ENCODE assay signal across 19 mouse cellular contexts in genomic region chr10:15553407-15554064, GRCm38 (mm10).
A peak's percentile ranks its signal among the peaks of the same experiment; 100 is the strongest.
DNase-seq lines count a peak whose midpoint lies in the region; ATAC-seq lines count a peak whose summit lies in the region.
"Had no signal": no experiment of that assay in that cellular context is flagged by ENCODE, and none has a peak within 500 bp of the region (broad histone marks: within the 10 kb centered on the region; RNA-seq: fewer than 3 reads in every experiment).

No protein-coding gene starts in this region.

- no peaks in the 10 kb centered on the region for H3K36me3 ChIP-seq in forebrain, embryonic 11.5 days (ENCODE audit: control insufficient read depth, insufficient read depth, low read length)
- H3K36me3 ChIP-seq in forebrain, embryonic 13.5 days (ENCODE audit: poor library complexity, severe bottlenecking), result no peaks in the 10 kb centered on the region
- H3K36me3 ChIP-seq: limb, embryonic 12.5 days; liver, embryonic 13.5 days had no signal

- no peak overlapping the region for H3K27ac ChIP-seq in forebrain, embryonic 11.5 days (ENCODE audit: low read depth, low read length)
- H3K27ac ChIP-seq in forebrain, embryonic 13.5 days, result no peak overlapping the region
- H3K27ac ChIP-seq: limb, embryonic 12.5 days; liver, embryonic 13.5 days had no signal

- H3K9me3 ChIP-seq in forebrain, embryonic 11.5 days (ENCODE audit: control insufficient read depth, low read length), result no peaks in the 10 kb centered on the region
- H3K9me3 ChIP-seq in forebrain, embryonic 13.5 days (replicated peaks), result no peaks in the 10 kb centered on the region
- H3K9me3 ChIP-seq: limb, embryonic 12.5 days; liver, embryonic 13.5 days; megakaryocyte, embryonic 14.5 days had no signal

- DNase-seq in forebrain, embryonic 11.5 days (ENCODE audit: low spot score), result peak; percentile 42
- DNase-seq in retina, embryonic 14.5 days (ENCODE audit: low spot score), result peak; percentile 23
- no peak for DNase-seq in retina, postnatal 1 day
- DNase-seq in mesoderm, embryonic 11.5 days (ENCODE audit: low read depth, low spot score), result peak; percentile 30
- DNase-seq in gastrocnemius, postnatal 36 days, result no peak
- DNase-seq in lung, adult 18-20 months, result no peak
- DNase-seq: adrenal gland, adult 8-10 months; cerebellum, adult 11 months; cerebellum, postnatal 36 days; heart, adult 11 months; kidney, adult 18-20 months; kidney, postnatal 14 days; layer of hippocampus, adult 9-11 months; liver, embryonic 13.5 days; right cerebral cortex, postnatal 25 days had no signal

- no peak overlapping the region for H3K4me3 ChIP-seq in forebrain, embryonic 11.5 days (ENCODE audit: low read depth, low read length)
- H3K4me3 ChIP-seq in forebrain, embryonic 13.5 days, result no peak overlapping the region
- H3K4me3 ChIP-seq: limb, embryonic 12.5 days; liver, embryonic 13.5 days; megakaryocyte, embryonic 14.5 days had no signal

- H3K9ac ChIP-seq in forebrain, embryonic 11.5 days (ENCODE audit: low read length), result no peak overlapping the region
- no peak overlapping the region for H3K9ac ChIP-seq in forebrain, embryonic 13.5 days
- H3K9ac ChIP-seq: limb, embryonic 12.5 days; liver, embryonic 13.5 days had no signal

- peak; percentile 70; the same call in 1 of the 2 replicates for ATAC-seq in forebrain, embryonic 11.5 days (replicated peaks; ENCODE audit: low FRiP score)
- ATAC-seq in forebrain, embryonic 13.5 days, result no peak
- no peak for ATAC-seq in megakaryocyte, adult 5-6 weeks (ENCODE audit: poor library complexity, severe bottlenecking)

- H3K4me2 ChIP-seq in forebrain, embryonic 11.5 days (ENCODE audit: low read depth, low read length, severe bottlenecking), result no peak overlapping the region
- H3K4me2 ChIP-seq in forebrain, embryonic 13.5 days, result no peak overlapping the region
- H3K4me2 ChIP-seq: limb, embryonic 12.5 days; liver, embryonic 13.5 days had no signal

- 0 out of 2 replicates have a peak, but pooled peaks cover 3% of the 10 kb centered on the region for H3K4me1 ChIP-seq in forebrain, embryonic 11.5 days (replicated peaks; ENCODE audit: control insufficient read depth, insufficient read depth, low read length)
- no peaks in the 10 kb centered on the region for H3K4me1 ChIP-seq in forebrain, embryonic 13.5 days
- H3K4me1 ChIP-seq: liver, embryonic 13.5 days; megakaryocyte, embryonic 14.5 days had no signal

- H3K27me3 ChIP-seq in forebrain, embryonic 11.5 days (ENCODE audit: control insufficient read depth, insufficient read depth, low read length), result no peaks in the 10 kb centered on the region
- no peaks in the 10 kb centered on the region for H3K27me3 ChIP-seq in forebrain, embryonic 13.5 days
- H3K27me3 ChIP-seq: limb, embryonic 12.5 days; liver, embryonic 13.5 days; megakaryocyte, embryonic 14.5 days had no signal

- intact Hi-C loops in gastrocnemius, postnatal 36 days (cut with DNase I), result no loop called here

- WGBS in forebrain, embryonic 11.5 days, result 38% methylated on average over 3 of the region's 3 CpGs
- WGBS in forebrain, embryonic 13.5 days, result 51% methylated on average over 3 of the region's 3 CpGs

Comparison
In these comparisons a context has a peak if more than half of its experiments do, and no peak if none do; other contexts are left out.
1. DNase-seq: peak in forebrain, embryonic 11.5 days (single experiment), retina, embryonic 14.5 days (single experiment) and mesoderm, embryonic 11.5 days (single experiment); none in retina, postnatal 1 day (single experiment), gastrocnemius, postnatal 36 days (0 of 2) and lung, adult 18-20 months (0 of 2).